ENCODE assay signal across 11 mouse cellular contexts in genomic region chr11:18448879-18449278, GRCm38 (mm10).
"Had no signal": no experiment of that assay in that cellular context is flagged by ENCODE, and none has a peak within 500 bp of the region (broad histone marks: within the 10 kb centered on the region; RNA-seq: fewer than 3 reads in every experiment).

No protein-coding gene starts in this region.

- DNase-seq: liver, postnatal 0 days; lung, adult 2 months; lung, postnatal 14 days; lung, postnatal 4 days; midbrain, embryonic 14.5 days; retina, postnatal 1 day; right cerebral cortex, postnatal 14 days; spleen, adult 18-20 months; thymus, adult 2 months; thymus, postnatal 25 days; thymus, postnatal 4 days had no signal
